Mouse (Mus musculus) right cerebral cortex, postnatal 10 days (tissue): Measurements from ENCODE around the gene Gm1604a.
"Not testable (repeated sequence)": the region's sequence is repeated elsewhere in the genome, so short reads cannot be mapped to it uniquely, and the experiment has no call there.

Experiments used
- DNase-seq, 2 experiments: peaks; one replicate each; pipeline ENCODE4 v3.0.0; 2021; ENCODE audit warnings: low spot score in 2 of 2

Gene Gm1604a

GRCm38 (mm10) chr17:7068997-7069539 is 43.7 kb downstream of the Gm1604a start:
- DNase-seq = not testable (repeated sequence)

- not testable (repeated sequence) for DNase-seq
Measured at GRCm38 (mm10) chr17:7069561-7070240, 44.3 kb downstream of the Gm1604a start.

DNA sequence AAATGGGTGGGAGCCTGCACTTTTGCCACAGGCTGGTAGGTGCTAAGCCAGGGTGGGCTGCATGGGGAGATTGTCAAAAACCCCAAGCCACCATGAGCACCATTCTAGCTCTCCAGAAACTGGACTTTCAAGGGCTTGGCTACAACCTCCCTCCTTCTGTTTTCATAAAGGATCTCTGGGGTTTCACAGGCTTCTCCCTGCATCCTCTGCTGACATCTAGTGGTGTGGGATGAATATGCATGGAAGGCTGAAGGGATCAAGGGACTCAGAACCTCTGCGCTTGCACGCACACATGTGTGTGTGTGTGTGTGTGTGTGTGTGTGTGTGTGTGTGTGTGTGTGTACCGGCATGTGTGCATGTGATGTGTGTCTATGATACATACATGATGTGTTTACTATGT is 49.1 kb downstream of the Gm1604a start:
- peak in 1 of 2 experiments; percentile 47 for DNase-seq

DNA sequence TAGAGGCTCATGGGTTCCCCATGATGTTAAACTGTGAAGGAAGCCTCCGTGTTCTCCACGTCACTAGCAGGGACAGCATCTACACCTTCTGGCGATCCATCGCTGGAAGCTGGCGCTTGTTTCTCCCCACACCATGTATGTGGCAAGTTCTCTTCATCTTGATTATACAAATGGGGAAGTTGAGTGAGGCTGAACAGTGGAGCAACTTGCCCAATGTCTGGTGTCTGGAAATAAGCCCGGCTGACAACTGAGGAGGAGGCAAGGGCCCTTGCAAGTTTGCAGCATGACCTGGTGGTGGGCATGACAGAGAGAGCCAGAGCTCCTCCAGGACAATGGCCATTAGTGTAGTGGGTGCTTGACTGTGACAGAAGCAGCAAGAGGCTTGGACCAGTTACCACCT is 50.2 kb downstream of the Gm1604a start:
- DNase-seq = not testable (repeated sequence)

GRCm38 (mm10) chr17:7079558-7079957 is 54.2 kb downstream of the Gm1604a start:
- peak; percentile 58 to 75 for DNase-seq

GRCm38 (mm10) chr17:7084523-7084922 is 59.2 kb downstream of the Gm1604a start:
- DNase-seq = not testable (repeated sequence)

DNA sequence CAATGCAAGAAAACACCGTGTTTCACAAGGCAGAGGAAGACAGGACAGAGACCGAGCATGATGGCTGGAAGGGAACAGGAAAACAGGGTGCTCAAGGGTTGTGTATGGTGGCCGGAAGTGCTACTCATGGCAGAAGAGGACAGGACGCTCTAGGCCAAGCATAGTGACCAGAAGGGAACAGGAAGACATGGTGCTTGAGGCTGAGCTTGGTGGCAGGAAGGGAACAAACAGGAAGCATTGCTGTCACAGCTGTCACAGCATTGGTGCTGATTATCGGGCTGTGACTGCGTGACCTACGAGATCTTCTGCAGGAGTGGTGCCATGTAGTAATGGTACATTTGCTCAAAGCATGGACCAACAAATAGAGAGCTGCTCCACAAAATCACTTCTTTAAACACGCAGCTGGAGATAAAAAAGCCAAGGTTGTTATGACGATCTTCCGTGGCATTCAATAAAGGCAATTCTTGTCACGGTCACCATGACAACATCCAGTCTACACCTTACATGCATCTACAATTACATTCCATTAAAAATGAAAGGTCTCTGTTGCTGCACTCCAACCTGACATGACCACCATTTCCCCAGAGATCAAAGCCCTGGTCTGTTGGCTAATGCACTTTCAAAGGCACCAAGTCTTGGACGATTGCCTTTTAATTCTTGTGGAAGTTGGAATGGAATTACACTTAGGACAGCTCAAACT is 60.3 kb downstream of the Gm1604a start:
- DNase-seq = not testable (repeated sequence)

DNA sequence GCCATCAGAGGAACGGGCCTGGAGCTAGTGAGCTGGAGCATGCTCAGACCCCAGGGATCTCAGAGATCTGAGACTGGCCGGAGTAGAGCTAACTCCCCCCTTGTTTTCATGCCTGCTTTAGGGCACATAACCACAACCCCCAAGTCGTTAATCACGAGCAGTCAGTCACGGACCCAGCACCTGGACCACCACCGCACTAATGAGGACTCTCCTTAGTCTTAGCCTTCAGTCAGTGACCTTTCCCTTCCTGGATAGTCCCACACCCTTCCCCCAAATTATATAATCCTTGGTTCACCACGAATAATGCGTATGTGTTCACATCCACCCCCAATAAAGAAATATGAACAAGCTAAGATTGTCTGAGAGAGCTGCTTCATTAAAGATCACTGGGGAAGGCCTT is 61.5 kb downstream of the Gm1604a start:
- not testable (repeated sequence) for DNase-seq

DNA sequence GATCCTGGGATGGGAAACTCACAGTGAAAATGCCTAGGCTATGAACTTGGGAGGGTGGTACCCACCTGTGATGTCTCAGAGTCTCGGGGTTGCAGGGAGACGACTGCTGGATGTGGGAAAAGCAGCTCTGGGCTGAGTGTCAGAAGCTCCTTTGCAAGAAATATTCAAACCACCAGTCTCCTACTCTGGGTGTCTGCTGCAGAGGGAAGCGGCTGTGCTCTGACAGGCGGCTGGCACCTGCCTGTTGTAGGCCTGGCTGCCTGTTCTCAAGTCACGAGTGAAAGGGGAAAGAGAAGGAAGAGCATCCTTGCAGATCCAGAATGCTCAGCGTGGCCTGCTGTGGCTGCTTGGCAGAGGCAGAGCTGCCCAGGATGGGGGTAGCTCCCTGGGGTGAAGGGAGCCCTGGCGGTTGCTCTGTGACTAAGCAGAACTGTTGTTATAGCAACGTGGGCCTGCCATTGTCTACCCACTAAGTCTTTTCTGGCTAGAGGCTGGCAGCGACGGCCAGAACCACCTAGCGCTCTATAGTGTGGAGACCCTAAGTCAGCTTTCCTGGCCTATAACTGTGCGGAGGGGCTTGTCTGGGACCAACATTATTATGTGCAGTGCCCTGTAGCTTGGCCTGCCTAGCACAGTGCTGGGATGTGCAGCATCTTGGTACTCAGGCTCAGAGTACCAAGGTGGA is 72.6 kb downstream of the Gm1604a start:
- DNase-seq = not testable (repeated sequence)

GRCm38 (mm10) chr17:7099096-7099495 is 73.7 kb downstream of the Gm1604a start:
- not testable (repeated sequence) for DNase-seq

GRCm38 (mm10) chr17:7102945-7103344 is 77.6 kb downstream of the Gm1604a start:
- not testable (repeated sequence) for DNase-seq

DNA sequence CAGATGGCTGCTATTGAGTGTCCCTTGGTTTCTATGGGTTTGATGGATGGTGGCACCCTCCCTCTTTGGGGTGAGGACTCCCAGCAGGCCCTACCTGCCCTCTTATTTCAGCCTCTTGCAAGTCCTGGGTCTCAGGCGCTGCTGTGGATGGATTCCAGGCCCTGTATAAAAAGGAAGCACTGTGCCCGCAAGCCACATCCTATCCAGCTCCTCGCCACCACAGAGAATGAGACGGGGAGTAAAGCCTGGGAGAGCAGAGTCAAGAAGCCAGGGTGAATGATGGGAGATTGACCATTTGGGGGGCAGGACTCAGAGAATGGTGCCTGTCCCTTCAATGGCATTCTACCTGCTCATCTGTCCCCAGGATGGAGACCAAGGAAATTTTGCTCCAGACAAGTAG is 86.3 kb downstream of the Gm1604a start:
- DNase-seq = not testable (repeated sequence)

DNA sequence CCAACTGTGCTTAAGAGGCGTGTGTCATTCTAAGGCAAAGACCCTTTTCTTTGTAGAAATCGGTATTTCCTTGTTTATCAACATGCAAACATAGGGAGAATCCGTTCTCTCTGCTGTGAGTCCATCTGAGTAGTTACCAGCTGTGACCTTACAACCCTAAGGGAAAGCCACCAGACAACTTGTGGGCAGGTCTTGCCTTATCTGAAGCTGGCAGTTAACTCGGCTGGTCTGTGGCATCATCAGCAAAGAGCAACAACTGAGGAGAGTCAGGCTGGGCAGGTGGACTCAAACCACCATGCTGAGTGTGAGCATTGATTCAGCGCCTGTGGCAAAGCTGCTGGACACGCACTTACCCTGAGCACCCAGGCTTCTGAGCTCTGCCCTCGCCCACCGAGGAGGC is 90.9 kb downstream of the Gm1604a start:
- not testable (repeated sequence) for DNase-seq

GRCm38 (mm10) chr17:7120835-7121234 is 95.5 kb downstream of the Gm1604a start:
- DNase-seq = peak in 1 of 2 experiments; percentile 69

GRCm38 (mm10) chr17:7122554-7122953 is 97.2 kb downstream of the Gm1604a start:
- DNase-seq = peak in 1 of 2 experiments; percentile 21

GRCm38 (mm10) chr17:7126475-7126874 is 101.1 kb downstream of the Gm1604a start:
- DNase-seq = peak in 1 of 2 experiments; percentile 9

DNA sequence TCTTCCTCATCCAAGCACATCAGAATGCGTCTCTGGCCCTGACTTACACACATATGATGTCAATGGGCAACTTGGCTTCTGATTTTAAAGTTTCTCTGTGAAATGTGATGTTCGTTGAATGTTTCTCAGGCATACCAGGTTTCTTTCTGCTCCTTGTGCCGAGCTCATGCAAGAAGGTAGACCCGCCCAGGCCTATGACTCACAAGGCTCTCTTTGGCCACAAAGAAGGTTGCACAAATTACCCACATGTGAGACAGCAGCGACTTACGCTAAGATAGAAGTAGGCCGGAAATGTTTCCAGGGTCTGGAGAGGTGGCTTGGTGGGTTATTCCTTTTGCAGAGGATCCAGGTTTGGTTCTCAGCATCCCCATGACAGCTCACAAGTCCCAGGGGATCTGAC is 108.6 kb downstream of the Gm1604a start:
- not testable (repeated sequence) for DNase-seq

- DNase-seq = peak in 1 of 2 experiments; percentile 13
Measured at GRCm38 (mm10) chr17:7135277-7135676, 109.9 kb downstream of the Gm1604a start.
